Mouse (Mus musculus): ENCODE results near the gene Kdm4d. TPM values are rescaled to one million over a fixed set of nuclear protein-coding genes. Genes with fewer than 3 reads are reported as not detected.
A peak's percentile ranks its signal among the peaks of the same experiment; 100 is the strongest.

Gene Kdm4d
- not detected for polyA plus RNA-seq (2012; fragmentation: generic; extraction: Trizol)

DNA sequence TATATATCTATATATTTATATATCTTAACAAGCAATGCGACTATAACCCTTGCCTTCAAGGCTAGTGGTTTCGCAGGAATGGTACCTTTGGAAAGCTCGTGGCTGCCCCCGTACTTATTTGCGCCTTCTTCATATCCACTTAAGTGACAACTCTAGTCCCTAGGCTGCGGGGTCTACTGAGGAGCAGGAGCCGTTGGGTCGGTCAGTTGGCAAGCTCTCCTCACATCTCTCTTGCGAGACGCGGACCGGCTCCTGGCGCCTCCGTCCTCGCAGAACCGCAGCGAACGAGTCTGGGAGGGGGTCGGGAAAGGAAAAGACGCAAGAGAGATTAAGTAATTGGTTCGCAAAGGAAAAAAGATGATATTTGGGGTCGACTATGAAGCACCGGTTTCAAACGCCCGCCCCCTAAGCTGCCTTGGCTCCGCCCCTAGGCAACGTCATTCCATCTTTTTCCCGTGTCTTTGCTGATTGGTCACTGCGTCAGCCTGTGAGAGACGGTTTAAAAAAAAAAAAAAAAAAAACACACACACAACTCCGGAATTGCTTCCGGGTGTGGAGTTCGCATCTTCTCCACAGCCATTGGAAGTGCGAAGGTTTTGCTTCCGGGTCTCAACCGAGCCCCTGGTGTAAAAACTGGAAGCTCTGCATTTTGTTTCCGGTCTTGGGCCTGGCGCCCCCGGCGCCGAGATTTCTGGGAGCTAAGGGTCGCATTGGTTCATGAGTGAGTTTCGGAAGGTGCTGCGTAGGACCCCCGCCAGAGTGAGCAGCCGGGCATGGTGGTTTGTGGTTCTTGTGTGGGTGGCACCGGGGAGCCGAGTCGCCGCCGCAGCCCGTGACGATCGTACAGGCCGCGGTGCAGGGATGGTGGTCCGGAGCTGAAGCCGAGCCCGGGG is at the start of gene Kdm4d, which contains the start of gene Cwc15:
Gene Kdm4d, minus strand, starts transcription at position 460 of the 893 bp plus-strand sequence.
Gene Cwc15, plus strand, starts transcription at position 595 of the 893 bp plus-strand sequence.
- Histone ChIP-seq H3K4me3 (peak within 1 kb of the TSS; percentile 81), H3K79me2 (ENCODE audit: control insufficient read depth, insufficient read depth) (peaks cover 16% of the 10 kb centered on the region), H3K27me3 (ENCODE audit: control insufficient read depth, insufficient read depth, insufficient read length) (no peaks in the 10 kb centered on the region), H3K4me2 (ENCODE audit: low read depth) (peak within 1 kb of the TSS; percentile 84), H3K36me3 (ENCODE audit: control insufficient read depth, insufficient read depth) (peaks cover 31% of the 10 kb centered on the region), H3ac (ENCODE audit: control insufficient read depth, insufficient read length) (peak within 1 kb of the TSS; percentile 84)
- TF ChIP-seq POLR2A (IDR thresholded peaks at IDR 0.05; ENCODE audit: insufficient read length, low read depth) (peak; percentile 30), POLR2AphosphoS2 (IDR thresholded peaks at IDR 0.05; ENCODE audit: insufficient read length, low read depth) (no peak)

DNA sequence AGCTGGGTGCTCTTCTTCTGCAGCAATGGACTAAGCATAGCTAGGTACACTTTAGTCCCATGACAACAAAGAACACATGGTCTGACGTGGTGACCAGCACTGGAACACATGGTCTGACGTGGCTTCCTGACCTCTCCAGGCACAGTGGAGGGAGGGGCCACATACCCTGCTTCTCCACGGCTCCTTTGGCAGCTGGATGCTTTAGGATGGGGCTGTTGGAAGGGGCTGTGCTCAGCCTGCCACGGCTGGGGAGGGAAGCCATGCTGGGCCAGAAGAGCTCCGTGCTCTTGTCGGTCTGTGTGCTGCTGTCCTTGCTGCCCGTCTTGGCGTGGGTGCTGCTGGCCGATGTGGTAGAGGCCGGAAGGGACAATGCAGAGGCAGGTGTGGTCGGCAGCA is 48.1 kb upstream of the Kdm4d start:
- H3ac ChIP-seq (ENCODE audit: control insufficient read depth, insufficient read length), result no peak overlapping the region
- no peak for TF ChIP-seq E2F4 (IDR thresholded peaks at IDR 0.05; ENCODE audit: insufficient read depth)
- TF ChIP-seq CEBPB (IDR thresholded peaks at IDR 0.05; ENCODE audit: insufficient read depth, poor library complexity, severe bottlenecking), result no peak
- TF ChIP-seq SRF (IDR thresholded peaks at IDR 0.05; ENCODE audit: control insufficient read depth, insufficient read length, low read depth), result no peak
- TF ChIP-seq MAX (IDR thresholded peaks at IDR 0.05; ENCODE audit: low read depth), result no peak
- no peak for TF ChIP-seq USF1 (IDR thresholded peaks at IDR 0.05; ENCODE audit: low read depth)
- no peak for TF ChIP-seq TCF12 (IDR thresholded peaks at IDR 0.05; ENCODE audit: insufficient read depth, poor library complexity, severe bottlenecking)
- no peak for TF ChIP-seq MYOG (IDR thresholded peaks at IDR 0.05; ENCODE audit: control insufficient read depth in 1 of 3, insufficient read depth in 1 of 3, insufficient read length in 2 of 3, low read depth in 2 of 3)
- TF ChIP-seq TCF3 (IDR thresholded peaks at IDR 0.05; ENCODE audit: insufficient read length, low read depth), result no peak
- TF ChIP-seq POLR2AphosphoS2 (IDR thresholded peaks at IDR 0.05; ENCODE audit: insufficient read length, low read depth), result peak; percentile 30
- peak; percentile 35 for TF ChIP-seq POLR2A (IDR thresholded peaks at IDR 0.05; ENCODE audit: insufficient read length, low read depth)
- TF ChIP-seq MYOD1 (IDR thresholded peaks at IDR 0.05; ENCODE audit: control insufficient read depth in 1 of 3, insufficient read length in 2 of 3, low read depth in 2 of 3), result no peak
- no peak for TF ChIP-seq REST (IDR thresholded peaks at IDR 0.05; ENCODE audit: insufficient read depth, insufficient read length)
- H3K27me3 ChIP-seq (ENCODE audit: control insufficient read depth, insufficient read depth, insufficient read length), result no peaks in the 10 kb centered on the region
- H3K79me2 ChIP-seq (ENCODE audit: control insufficient read depth, insufficient read depth), result no peaks in the 10 kb centered on the region
- H3K4me2 ChIP-seq (ENCODE audit: low read depth), result no peak overlapping the region
- H3K4me3 ChIP-seq, result no peak overlapping the region
- H3K36me3 ChIP-seq (ENCODE audit: control insufficient read depth, insufficient read depth), result peaks cover 36% of the 10 kb centered on the region

DNA sequence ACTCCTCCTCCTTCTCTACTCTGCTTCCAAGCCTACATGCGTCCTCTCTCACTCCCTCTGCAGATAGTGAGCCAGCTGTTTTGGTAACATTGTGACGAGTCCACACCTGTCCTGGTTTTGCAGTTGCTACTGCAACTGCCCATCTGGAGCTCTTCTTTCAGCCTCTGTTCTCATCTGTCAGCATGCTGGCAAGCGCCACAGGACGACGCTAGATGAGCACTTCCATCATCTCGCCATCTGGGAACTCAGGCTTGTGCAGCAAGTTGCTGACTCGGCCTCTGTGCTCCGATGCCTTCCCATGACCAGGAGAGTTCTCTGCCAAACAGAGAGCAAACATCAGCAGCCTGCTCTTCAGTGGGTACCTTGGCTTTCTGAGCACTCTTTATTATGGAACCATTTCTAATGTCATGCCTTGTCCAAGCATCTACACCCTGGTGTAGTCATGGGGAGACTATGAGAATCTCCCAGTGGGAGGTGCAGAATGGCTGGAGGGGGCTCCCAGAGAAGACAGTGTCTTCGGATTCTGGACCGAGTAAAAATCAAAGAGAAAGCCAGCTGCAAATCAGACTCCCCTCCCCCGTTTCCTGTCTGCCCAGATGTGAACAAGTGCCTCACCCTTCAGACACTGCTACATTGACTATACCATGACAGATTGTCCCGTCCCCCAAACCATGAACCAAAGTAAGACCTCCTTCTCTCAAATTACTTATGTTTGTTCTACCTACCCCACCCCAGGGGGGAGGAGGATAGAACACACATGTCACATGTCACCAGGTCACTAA is 47.5 kb upstream of the Kdm4d start:
- no peak overlapping the region for H3K4me3 ChIP-seq
- peak in 1 of 3 experiments; percentile 26 for TF ChIP-seq MYOG (IDR thresholded peaks at IDR 0.05; ENCODE audit: control insufficient read depth in 1 of 3, insufficient read depth in 1 of 3, insufficient read length in 2 of 3, low read depth in 2 of 3)
- no peak for TF ChIP-seq POLR2AphosphoS2 (IDR thresholded peaks at IDR 0.05; ENCODE audit: insufficient read length, low read depth)
- no peak for TF ChIP-seq TCF3 (IDR thresholded peaks at IDR 0.05; ENCODE audit: insufficient read length, low read depth)
- no peak for TF ChIP-seq USF1 (IDR thresholded peaks at IDR 0.05; ENCODE audit: low read depth)
- TF ChIP-seq TCF12 (IDR thresholded peaks at IDR 0.05; ENCODE audit: insufficient read depth, poor library complexity, severe bottlenecking), result no peak
- TF ChIP-seq MAX (IDR thresholded peaks at IDR 0.05; ENCODE audit: low read depth), result no peak
- TF ChIP-seq E2F4 (IDR thresholded peaks at IDR 0.05; ENCODE audit: insufficient read depth), result no peak
- peak in 2 of 3 experiments; percentile 19 to 69 for TF ChIP-seq MYOD1 (IDR thresholded peaks at IDR 0.05; ENCODE audit: control insufficient read depth in 1 of 3, insufficient read length in 2 of 3, low read depth in 2 of 3)
- no peak for TF ChIP-seq POLR2A (IDR thresholded peaks at IDR 0.05; ENCODE audit: insufficient read length, low read depth)
- TF ChIP-seq REST (IDR thresholded peaks at IDR 0.05; ENCODE audit: insufficient read depth, insufficient read length), result no peak
- no peak for TF ChIP-seq CEBPB (IDR thresholded peaks at IDR 0.05; ENCODE audit: insufficient read depth, poor library complexity, severe bottlenecking)
- no peak for TF ChIP-seq SRF (IDR thresholded peaks at IDR 0.05; ENCODE audit: control insufficient read depth, insufficient read length, low read depth)
- no peaks in the 10 kb centered on the region for H3K79me2 ChIP-seq (ENCODE audit: control insufficient read depth, insufficient read depth)
- no peaks in the 10 kb centered on the region for H3K27me3 ChIP-seq (ENCODE audit: control insufficient read depth, insufficient read depth, insufficient read length)
- H3ac ChIP-seq (ENCODE audit: control insufficient read depth, insufficient read length), result no peak overlapping the region
- peaks cover 36% of the 10 kb centered on the region for H3K36me3 ChIP-seq (ENCODE audit: control insufficient read depth, insufficient read depth)
- H3K4me2 ChIP-seq (ENCODE audit: low read depth), result no peak overlapping the region

DNA sequence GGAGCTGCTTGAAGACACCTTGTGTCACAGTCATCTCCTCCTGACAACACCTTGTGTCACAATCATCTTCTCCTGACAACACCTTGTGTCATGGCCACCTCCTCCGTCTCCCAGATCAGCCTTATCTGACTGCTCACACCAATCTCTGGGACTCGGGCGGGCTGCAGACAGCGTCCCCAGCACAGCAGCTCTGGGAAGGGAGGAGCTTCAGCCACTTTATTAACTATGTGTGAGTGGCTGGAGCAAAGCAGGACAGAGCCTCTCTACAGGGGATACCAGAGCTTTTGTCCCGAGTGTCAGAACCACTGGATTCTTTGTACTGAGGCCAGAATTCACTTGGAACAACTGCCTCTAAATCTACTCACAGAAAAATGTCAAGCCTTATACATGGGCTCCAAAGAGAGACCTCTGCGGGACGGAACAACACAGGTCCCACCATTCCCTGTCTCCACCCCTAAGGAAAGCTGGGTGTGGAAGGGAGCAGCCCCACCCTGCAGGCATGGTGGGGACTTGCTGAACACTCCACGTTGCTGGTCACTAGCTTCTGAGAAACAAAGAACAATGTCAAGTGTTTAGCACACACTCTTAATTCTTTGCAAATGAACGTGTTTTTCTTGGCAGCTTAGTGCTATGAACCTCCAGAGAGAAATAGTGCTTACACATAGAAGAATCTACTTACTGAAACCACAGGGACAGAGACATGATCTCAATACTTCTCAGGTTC is 43.9 kb upstream of the Kdm4d start:
- H3ac ChIP-seq (ENCODE audit: control insufficient read depth, insufficient read length), result no peak overlapping the region
- no peak overlapping the region for H3K4me2 ChIP-seq (ENCODE audit: low read depth)
- no peak for TF ChIP-seq TCF12 (IDR thresholded peaks at IDR 0.05; ENCODE audit: insufficient read depth, poor library complexity, severe bottlenecking)
- no peak for TF ChIP-seq MYOD1 (IDR thresholded peaks at IDR 0.05; ENCODE audit: control insufficient read depth in 1 of 3, insufficient read length in 2 of 3, low read depth in 2 of 3)
- TF ChIP-seq MAX (IDR thresholded peaks at IDR 0.05; ENCODE audit: low read depth), result no peak
- TF ChIP-seq REST (IDR thresholded peaks at IDR 0.05; ENCODE audit: insufficient read depth, insufficient read length), result no peak
- TF ChIP-seq POLR2AphosphoS2 (IDR thresholded peaks at IDR 0.05; ENCODE audit: insufficient read length, low read depth), result no peak
- peaks cover 24% of the 10 kb centered on the region for H3K36me3 ChIP-seq (ENCODE audit: control insufficient read depth, insufficient read depth)
- H3K4me3 ChIP-seq, result no peak overlapping the region
- H3K27me3 ChIP-seq (ENCODE audit: control insufficient read depth, insufficient read depth, insufficient read length), result no peaks in the 10 kb centered on the region
- no peaks in the 10 kb centered on the region for H3K79me2 ChIP-seq (ENCODE audit: control insufficient read depth, insufficient read depth)

All from myocyte (in vitro differentiated cells).